Mouse (Mus musculus) myocyte (in vitro differentiated cells): ENCODE measurements around the gene Dis3l.

Experiments used
- E2F4 ChIP-seq: IDR thresholded peaks from one replicate; pipeline ENCODE4 v1.6.1; 2011; ENCODE audit warnings: mild to moderate bottlenecking, control low read depth, moderate library complexity; ENCODE audit not compliant: insufficient read depth
- MAX ChIP-seq: IDR thresholded peaks from one replicate; pipeline ENCODE4 v1.6.1; 2011; ENCODE audit warnings: low read depth, mild to moderate bottlenecking, control low read depth
- POLR2A ChIP-seq: IDR thresholded peaks from one replicate; pipeline ENCODE4 v1.6.1; 2011; ENCODE audit warnings: low read depth, mild to moderate bottlenecking, control low read depth, moderate library complexity; ENCODE audit not compliant: insufficient read length
- POLR2AphosphoS2 ChIP-seq: IDR thresholded peaks from one replicate; pipeline ENCODE4 v1.6.1; 2011; ENCODE audit warnings: low read depth, control low read depth; ENCODE audit not compliant: insufficient read length
- TCF12 ChIP-seq: IDR thresholded peaks from one replicate; pipeline ENCODE4 v1.6.1; 2011; ENCODE audit warnings: mild to moderate bottlenecking, control low read depth; ENCODE audit not compliant: poor library complexity, insufficient read depth, severe bottlenecking
- USF1 ChIP-seq: IDR thresholded peaks from one replicate; pipeline ENCODE4 v1.6.1; 2011; ENCODE audit warnings: low read depth, mild to moderate bottlenecking, control low read depth, moderate library complexity

- TF ChIP-seq POLR2A = no peak
- TF ChIP-seq TCF12 = no peak
- TF ChIP-seq MAX = no peak
- no peak for TF ChIP-seq POLR2AphosphoS2
- TF ChIP-seq USF1 = no peak
- TF ChIP-seq E2F4 = no peak
Measured at GRCm38 (mm10) chr9:64282404-64282987, 58.6 kb downstream of the Dis3l start.
